Mouse (Mus musculus): ENCODE data around the gene Zscan5b.
"Not testable (repeated sequence)": the region's sequence is repeated elsewhere in the genome, so short reads cannot be mapped to it uniquely, and the experiment has no call there.

Gene Zscan5b

GRCm38 (mm10) chr7:6252410-6252809 lies 30.3 kb downstream of the Zscan5b start, which contains the start of gene Epp13:
Gene Epp13, plus strand, starts transcription at chr7:6252710.
- DNase-seq, result no peak

- DNase-seq, result no peak
These were observed 32.4 kb downstream of the Zscan5b start for GRCm38 (mm10) chr7:6254451-6254850.

- DNase-seq, result no peak
These were observed 35.3 kb downstream of the Zscan5b start for GRCm38 (mm10) chr7:6257386-6257785.

GRCm38 (mm10) chr7:6258232-6259220 lies 36.4 kb downstream of the Zscan5b start:
- DNase-seq, result no peak

- not testable (repeated sequence) for DNase-seq
These were observed 37.9 kb downstream of the Zscan5b start for GRCm38 (mm10) chr7:6260004-6260403.

GRCm38 (mm10) chr7:6262120-6262519 lies 40.0 kb downstream of the Zscan5b start:
- no peak for DNase-seq

- DNase-seq, result no peak
These were observed 40.9 kb downstream of the Zscan5b start for GRCm38 (mm10) chr7:6262984-6263383.

- peak; percentile 23 for DNase-seq
These were observed 43.6 kb downstream of the Zscan5b start for GRCm38 (mm10) chr7:6265695-6266094.

- DNase-seq, result no peak
These were observed 55.8 kb downstream of the Zscan5b start for GRCm38 (mm10) chr7:6277906-6278305.

- peak; percentile 85 for DNase-seq
These were observed 60.7 kb downstream of the Zscan5b start for GRCm38 (mm10) chr7:6282749-6283148.

GRCm38 (mm10) chr7:6283451-6284075 lies 61.5 kb downstream of the Zscan5b start:
- peak; percentile 80 for DNase-seq

GRCm38 (mm10) chr7:6284442-6285012 lies 62.4 kb downstream of the Zscan5b start:
- no peak for DNase-seq

- no peak for DNase-seq
These were observed 63.3 kb downstream of the Zscan5b start for GRCm38 (mm10) chr7:6285366-6285765.

GRCm38 (mm10) chr7:6285842-6286705 lies 64.0 kb downstream of the Zscan5b start, which contains the start of gene Zfp667:
Gene Zfp667, plus strand, starts transcription at chr7:6286579.
- peak; percentile 98 for DNase-seq

GRCm38 (mm10) chr7:6286921-6287531 lies 64.9 kb downstream of the Zscan5b start:
- no peak for DNase-seq
